Mouse (Mus musculus) lung, postnatal 0 days (tissue): ENCODE data around the gene Rita1.

Experiments
- CTCF ChIP-seq: IDR thresholded peaks from 2 replicates; pipeline ENCODE4 v1.5.1; 2016; ENCODE audit warnings: antibody characterized with exemption, mild to moderate bottlenecking
- EP300 ChIP-seq: IDR thresholded peaks from 2 replicates; pipeline ENCODE4 v1.6.1; 2016; ENCODE audit warnings: antibody characterized with exemption, mild to moderate bottlenecking, control low read depth

DNA sequence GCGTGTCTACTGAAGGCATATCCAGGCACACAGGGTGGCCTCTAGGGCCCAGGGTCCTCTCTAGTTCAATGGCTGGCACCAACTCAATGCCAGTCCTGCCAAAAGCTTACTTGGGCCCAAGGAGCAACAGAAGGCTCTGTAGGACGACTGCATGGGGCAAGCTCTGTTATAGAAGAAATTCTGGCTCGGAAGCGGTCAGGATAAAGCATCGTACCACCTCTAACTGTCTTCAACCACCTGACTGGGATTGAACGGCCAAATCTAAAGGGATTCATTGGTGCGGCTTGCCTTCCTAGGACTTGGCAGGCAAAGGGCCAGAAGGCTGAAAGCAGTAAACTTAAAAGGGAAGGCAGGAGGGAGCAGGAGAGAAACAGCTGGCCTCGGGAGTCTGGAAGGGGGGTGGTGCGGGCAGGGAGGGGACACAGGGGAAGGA lies 44.0 kb downstream of the Rita1 start:
- no peak for TF ChIP-seq CTCF
- TF ChIP-seq EP300: no peak
